Mouse (Mus musculus): ENCODE results near the gene Pafah1b1. TPM values are rescaled to one million over a fixed set of nuclear protein-coding genes. Genes with fewer than 3 reads are reported as not detected.

The Pafah1b1 gene
- polyA plus RNA-seq, 1 experiment from 2014 or later, result 102 TPM

GRCm38 (mm10) chr11:74763960-74764625, 39.6 kb upstream of the Pafah1b1 start:
- Histone ChIP-seq H3K27me3 (ENCODE audit: control insufficient read depth, insufficient read depth, low read length) (no peaks in the 10 kb centered on the region), H3K9ac (replicated peaks; ENCODE audit: low read length) (no peak overlapping the region), H3K27ac (replicated peaks; ENCODE audit: low read depth, low read length) (no peak overlapping the region), H3K4me1 (ENCODE audit: control insufficient read depth, insufficient read depth, low read length) (no peaks in the 10 kb centered on the region), H3K4me3 (ENCODE audit: low read depth, low read length) (no peak overlapping the region), H3K36me3 (replicated peaks; ENCODE audit: control insufficient read depth, insufficient read depth, low read depth, low read length) (no peaks in the 10 kb centered on the region), H3K4me2 (ENCODE audit: low read depth, low read length) (no peak overlapping the region), H3K9me3 (replicated peaks; ENCODE audit: control insufficient read depth, low read length) (no peaks in the 10 kb centered on the region)
- ATAC-seq (replicated peaks; ENCODE audit: insufficient number of reproducible peaks, low FRiP score, low TSS enrichment, low read depth), result no peak
- WGBS, result 78% methylated on average over 10 of the region's 10 CpGs
- no peak for DNase-seq (ENCODE audit: low spot score)

GRCm38 (mm10) chr11:74761011-74761705, 36.7 kb upstream of the Pafah1b1 start:
- Histone ChIP-seq H3K4me3 (ENCODE audit: low read depth, low read length) (no peak overlapping the region), H3K27ac (replicated peaks; ENCODE audit: low read depth, low read length) (no peak overlapping the region), H3K9ac (replicated peaks; ENCODE audit: low read length) (no peak overlapping the region), H3K9me3 (replicated peaks; ENCODE audit: control insufficient read depth, low read length) (no peaks in the 10 kb centered on the region), H3K27me3 (ENCODE audit: control insufficient read depth, insufficient read depth, low read length) (no peaks in the 10 kb centered on the region), H3K4me2 (ENCODE audit: low read depth, low read length) (no peak overlapping the region), H3K4me1 (ENCODE audit: control insufficient read depth, insufficient read depth, low read length) (no peaks in the 10 kb centered on the region), H3K36me3 (replicated peaks; ENCODE audit: control insufficient read depth, insufficient read depth, low read depth, low read length) (no peaks in the 10 kb centered on the region)
- WGBS, result 76% methylated on average over 12 of the region's 12 CpGs
- no peak for DNase-seq (ENCODE audit: low spot score)
- ATAC-seq (replicated peaks; ENCODE audit: insufficient number of reproducible peaks, low FRiP score, low TSS enrichment, low read depth), result no peak

DNA sequence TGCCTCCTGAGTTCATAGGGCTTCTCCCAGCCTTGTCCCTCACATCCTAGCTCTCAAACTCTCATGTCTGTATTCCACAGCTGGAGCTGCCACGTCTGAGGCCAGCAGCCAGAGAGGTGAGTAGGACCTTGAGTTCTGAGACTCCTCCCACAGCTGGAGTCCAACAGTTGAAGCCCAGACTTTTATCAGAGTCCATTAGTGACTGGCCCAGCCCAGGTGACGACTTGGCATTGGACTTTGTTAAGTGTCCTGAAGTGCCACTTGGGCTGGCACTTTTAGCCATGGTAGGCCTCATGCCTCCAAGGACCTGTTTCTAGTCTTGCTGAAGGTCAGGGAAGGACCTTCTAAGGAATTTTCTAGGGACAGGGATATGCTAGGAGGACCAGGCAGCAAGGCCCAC, 32.2 kb upstream of the Pafah1b1 start:
- H3K36me3 ChIP-seq (replicated peaks; ENCODE audit: control insufficient read depth, insufficient read depth, low read depth, low read length), result no peaks in the 10 kb centered on the region
- WGBS, result 61% methylated on average over 2 of the region's 2 CpGs
- no peak overlapping the region for H3K4me2 ChIP-seq (ENCODE audit: low read depth, low read length)
- no peaks in the 10 kb centered on the region for H3K27me3 ChIP-seq (ENCODE audit: control insufficient read depth, insufficient read depth, low read length)
- no peaks in the 10 kb centered on the region for H3K4me1 ChIP-seq (ENCODE audit: control insufficient read depth, insufficient read depth, low read length)
- ATAC-seq (replicated peaks; ENCODE audit: insufficient number of reproducible peaks, low FRiP score, low TSS enrichment, low read depth) (no peak), DNase-seq (ENCODE audit: low spot score) (no peak)
- no peak overlapping the region for H3K4me3 ChIP-seq (ENCODE audit: low read depth, low read length)
- H3K9me3 ChIP-seq (replicated peaks; ENCODE audit: control insufficient read depth, low read length), result no peaks in the 10 kb centered on the region
- no peak overlapping the region for H3K27ac ChIP-seq (replicated peaks; ENCODE audit: low read depth, low read length)
- no peak overlapping the region for H3K9ac ChIP-seq (replicated peaks; ENCODE audit: low read length)

DNA sequence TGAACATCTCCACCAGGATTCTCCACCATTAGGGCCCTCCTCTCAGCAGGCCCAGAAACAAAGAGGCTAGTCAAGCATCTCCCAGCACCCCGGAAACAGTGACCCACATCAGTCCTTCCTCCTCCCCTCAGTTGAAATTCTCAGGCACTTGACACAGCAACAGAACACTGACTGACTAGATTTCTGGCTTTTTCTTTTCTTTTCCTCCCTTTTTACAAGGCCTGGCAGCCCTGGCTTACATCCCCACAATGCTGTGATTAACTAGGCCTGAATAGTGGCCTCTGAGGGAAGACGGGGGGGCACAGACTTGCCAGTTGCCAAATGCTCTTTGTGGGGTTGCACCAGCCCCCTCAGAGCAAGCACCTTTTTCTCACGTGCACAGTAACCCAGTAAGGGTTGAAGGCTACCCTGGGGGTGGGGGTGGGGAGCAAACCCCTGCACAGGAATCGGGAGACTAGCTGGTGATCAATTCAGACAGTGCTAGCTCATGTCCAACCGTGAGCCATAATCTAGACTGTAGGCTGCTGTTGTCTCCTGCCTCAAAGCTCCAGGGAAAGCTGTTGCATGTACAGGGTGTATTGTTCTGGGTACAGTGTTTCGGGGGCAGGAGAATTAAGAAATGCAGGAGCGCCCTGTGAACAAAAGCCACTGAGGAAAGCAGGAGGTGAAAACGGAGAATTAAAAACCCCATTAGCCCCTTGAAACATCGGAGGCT, 27.0 kb upstream of the Pafah1b1 start:
- H3K36me3 ChIP-seq (replicated peaks; ENCODE audit: control insufficient read depth, insufficient read depth, low read depth, low read length), result no peaks in the 10 kb centered on the region
- DNase-seq (ENCODE audit: low spot score), result no peak
- H3K27ac ChIP-seq (replicated peaks; ENCODE audit: low read depth, low read length), result no peak overlapping the region

GRCm38 (mm10) chr11:74750662-74751351, 26.3 kb upstream of the Pafah1b1 start:
- no peak overlapping the region for H3K4me3 ChIP-seq (ENCODE audit: low read depth, low read length)
- H3K36me3 ChIP-seq (replicated peaks; ENCODE audit: control insufficient read depth, insufficient read depth, low read depth, low read length), result no peaks in the 10 kb centered on the region
- no peak overlapping the region for H3K9ac ChIP-seq (replicated peaks; ENCODE audit: low read length)
- DNase-seq (ENCODE audit: low spot score) (no peak), ATAC-seq (replicated peaks; ENCODE audit: insufficient number of reproducible peaks, low FRiP score, low TSS enrichment, low read depth) (no peak)
- no peak overlapping the region for H3K4me2 ChIP-seq (ENCODE audit: low read depth, low read length)
- no peak overlapping the region for H3K27ac ChIP-seq (replicated peaks; ENCODE audit: low read depth, low read length)
- 84% methylated on average over 7 of the region's 7 CpGs for WGBS
- H3K27me3 ChIP-seq (ENCODE audit: control insufficient read depth, insufficient read depth, low read length), result no peaks in the 10 kb centered on the region
- no peaks in the 10 kb centered on the region for H3K4me1 ChIP-seq (ENCODE audit: control insufficient read depth, insufficient read depth, low read length)
- no peaks in the 10 kb centered on the region for H3K9me3 ChIP-seq (replicated peaks; ENCODE audit: control insufficient read depth, low read length)

More for the DNA sequence above, 27.0 kb upstream of the Pafah1b1 start:
- Histone ChIP-seq H3K9ac (replicated peaks; ENCODE audit: low read length) (no peak overlapping the region), H3K27me3 (ENCODE audit: control insufficient read depth, insufficient read depth, low read length) (no peaks in the 10 kb centered on the region), H3K4me2 (ENCODE audit: low read depth, low read length) (no peak overlapping the region), H3K4me1 (ENCODE audit: control insufficient read depth, insufficient read depth, low read length) (no peaks in the 10 kb centered on the region), H3K4me3 (ENCODE audit: low read depth, low read length) (no peak overlapping the region), H3K9me3 (replicated peaks; ENCODE audit: control insufficient read depth, low read length) (no peaks in the 10 kb centered on the region)
- WGBS, result 58% methylated on average over 9 of the region's 9 CpGs
- no peak for ATAC-seq (replicated peaks; ENCODE audit: insufficient number of reproducible peaks, low FRiP score, low TSS enrichment, low read depth)

- no peaks in the 10 kb centered on the region for H3K4me1 ChIP-seq (ENCODE audit: control insufficient read depth, insufficient read depth, low read length)
- H3K36me3 ChIP-seq (replicated peaks; ENCODE audit: control insufficient read depth, insufficient read depth, low read depth, low read length), result no peaks in the 10 kb centered on the region
- ATAC-seq (replicated peaks; ENCODE audit: insufficient number of reproducible peaks, low FRiP score, low TSS enrichment, low read depth) (no peak), DNase-seq (ENCODE audit: low spot score) (no peak)
- no peaks in the 10 kb centered on the region for H3K9me3 ChIP-seq (replicated peaks; ENCODE audit: control insufficient read depth, low read length)
- no peak overlapping the region for H3K27ac ChIP-seq (replicated peaks; ENCODE audit: low read depth, low read length)
- H3K4me2 ChIP-seq (ENCODE audit: low read depth, low read length), result no peak overlapping the region
- 89% methylated on average over 13 of the region's 13 CpGs for WGBS
- no peak overlapping the region for H3K4me3 ChIP-seq (ENCODE audit: low read depth, low read length)
- no peaks in the 10 kb centered on the region for H3K27me3 ChIP-seq (ENCODE audit: control insufficient read depth, insufficient read depth, low read length)
- no peak overlapping the region for H3K9ac ChIP-seq (replicated peaks; ENCODE audit: low read length)
Measured at GRCm38 (mm10) chr11:74749241-74749640, 24.8 kb upstream of the Pafah1b1 start.

DNA sequence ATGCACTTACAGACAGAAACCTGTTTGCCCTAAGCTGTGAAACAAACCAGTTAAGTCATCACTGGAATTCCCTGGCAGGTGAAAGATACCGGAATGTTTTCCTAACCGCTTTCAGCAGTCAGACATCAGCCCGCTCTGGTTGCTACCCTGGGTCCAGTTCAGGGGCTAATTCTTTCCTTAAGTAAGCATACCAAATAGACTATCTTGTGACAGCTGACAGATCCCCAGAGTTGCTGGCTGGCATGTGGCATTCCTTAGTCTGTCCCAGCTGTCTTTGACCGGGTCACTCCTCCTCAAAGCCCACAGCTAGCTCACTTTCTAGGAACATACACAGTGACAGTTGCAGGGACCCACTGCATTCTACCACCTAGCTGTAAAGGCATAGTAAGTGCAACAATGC, 23.6 kb upstream of the Pafah1b1 start:
- no peaks in the 10 kb centered on the region for H3K4me1 ChIP-seq (ENCODE audit: control insufficient read depth, insufficient read depth, low read length)
- no peaks in the 10 kb centered on the region for H3K27me3 ChIP-seq (ENCODE audit: control insufficient read depth, insufficient read depth, low read length)
- no peak for ATAC-seq (replicated peaks; ENCODE audit: insufficient number of reproducible peaks, low FRiP score, low TSS enrichment, low read depth)
- H3K4me3 ChIP-seq (ENCODE audit: low read depth, low read length), result no peak overlapping the region
- H3K9ac ChIP-seq (replicated peaks; ENCODE audit: low read length), result no peak overlapping the region
- no peak overlapping the region for H3K27ac ChIP-seq (replicated peaks; ENCODE audit: low read depth, low read length)
- H3K36me3 ChIP-seq (replicated peaks; ENCODE audit: control insufficient read depth, insufficient read depth, low read depth, low read length), result no peaks in the 10 kb centered on the region
- WGBS, result 36% methylated on average over 4 of the region's 4 CpGs
- no peak overlapping the region for H3K4me2 ChIP-seq (ENCODE audit: low read depth, low read length)
- no peaks in the 10 kb centered on the region for H3K9me3 ChIP-seq (replicated peaks; ENCODE audit: control insufficient read depth, low read length)
- DNase-seq (ENCODE audit: low spot score), result peak; percentile 17
